Mouse (Mus musculus): Measurements from ENCODE around the gene Prickle2.

DNA sequence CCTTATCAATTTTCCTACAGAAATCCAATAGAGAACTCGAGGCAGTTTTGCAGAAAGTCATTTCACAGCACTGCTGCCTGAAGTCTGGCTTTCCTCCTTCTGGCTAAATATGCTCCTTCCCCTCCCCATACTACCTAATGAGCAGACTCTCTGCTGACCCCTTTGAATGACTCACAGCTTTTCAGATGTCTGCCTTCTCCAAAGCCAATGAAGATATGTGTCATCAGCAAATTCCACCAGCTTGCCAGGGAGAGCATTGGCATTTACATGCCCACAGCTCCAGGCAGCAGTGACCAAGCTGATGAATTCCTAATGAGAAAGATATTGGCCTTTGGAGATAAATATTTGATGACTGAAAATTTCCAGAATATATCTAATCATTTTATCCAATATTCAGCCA lies 121.9 kb downstream of the Prickle2 start:
- TF ChIP-seq CTCF (IDR thresholded peaks at IDR 0.05; ENCODE audit: low read depth, low read length) (no peak), GATA1 (IDR thresholded peaks at IDR 0.05; ENCODE audit: borderline replicate concordance, low read length) (no peak)

Data from G1E (cell line).